ENCODE assay signal across 12 mouse cellular contexts in the genomic region with DNA sequence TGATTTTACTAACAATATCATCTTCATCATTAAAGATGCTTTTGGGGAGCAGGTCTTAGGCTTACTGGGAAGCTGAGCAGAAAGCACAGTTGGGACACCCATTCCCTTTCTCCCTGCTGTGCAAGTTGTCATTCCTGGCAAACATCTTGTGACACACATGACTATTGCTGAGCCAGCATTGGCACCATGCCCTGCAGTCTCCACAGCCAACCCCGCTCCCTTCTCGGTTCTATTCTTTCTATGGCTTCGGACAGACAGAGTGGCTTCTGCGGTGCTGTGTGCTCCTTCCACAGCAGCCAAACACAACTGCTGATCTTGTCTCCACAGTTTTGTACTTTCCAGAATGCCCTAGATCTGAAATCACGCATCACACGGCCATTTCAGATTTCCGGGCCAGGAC.
A peak's percentile ranks its signal among the peaks of the same experiment; 100 is the strongest.
DNase-seq lines count a peak whose midpoint lies in the region; ATAC-seq and TF ChIP-seq lines count a peak whose summit lies in the region.
"Had no signal": no experiment of that assay in that cellular context is flagged by ENCODE, and none has a peak within 500 bp of the region (broad histone marks: within the 10 kb centered on the region; RNA-seq: fewer than 3 reads in every experiment).

No protein-coding gene starts in this region.

- intact Hi-C loops in left cerebral cortex, postnatal 25 days (cut with DNase I) = no loop called here
- intact Hi-C loops in left cerebral cortex, adult 2 months (cut with DNase I) = no loop called here

- ATAC-seq in forebrain, postnatal 0 days = peak; percentile 40; the same call in 1 of the 2 replicates
- ATAC-seq in forebrain, embryonic 16.5 days = no peak
- no peak for ATAC-seq in inflammation-experienced regulatory T-cells, adult 6 months
- ATAC-seq: CD4-positive, CD25-positive, alpha-beta regulatory T cell, adult 4 months had no signal

- TF ChIP-seq CTCF in forebrain, postnatal 0 days (IDR thresholded peaks at IDR 0.05; ENCODE audit: low read depth) = no peak
- no peak for TF ChIP-seq CTCF in left cerebral cortex, adult 2 months (IDR thresholded peaks at IDR 0.05)

- H3K4me1 ChIP-seq in forebrain, postnatal 0 days (ENCODE audit: insufficient read depth) = no peaks in the 10 kb centered on the region
- peaks cover 5% of the 10 kb centered on the region for H3K4me1 ChIP-seq in forebrain, embryonic 16.5 days (replicated peaks; ENCODE audit: control insufficient read depth, insufficient read depth, low read length)
- peaks cover 82% of the 10 kb centered on the region for H3K4me1 ChIP-seq in limb, embryonic 10.5 days

- no peaks in the 10 kb centered on the region for H3K9me3 ChIP-seq in forebrain, postnatal 0 days (ENCODE audit: low read length)
- H3K9me3 ChIP-seq in forebrain, embryonic 16.5 days (ENCODE audit: control insufficient read depth, low read length) = no peaks in the 10 kb centered on the region
- no peaks in the 10 kb centered on the region for H3K9me3 ChIP-seq in limb, embryonic 10.5 days (replicated peaks)
- H3K9me3 ChIP-seq: forebrain, embryonic 10.5 days had no signal

- no peak overlapping the region for H3K4me2 ChIP-seq in forebrain, postnatal 0 days (ENCODE audit: low read depth)
- no peak overlapping the region for H3K4me2 ChIP-seq in forebrain, embryonic 16.5 days (ENCODE audit: low read length)

- no peak overlapping the region for H3K9ac ChIP-seq in forebrain, postnatal 0 days
- no peak overlapping the region for H3K9ac ChIP-seq in forebrain, embryonic 16.5 days (replicated peaks; ENCODE audit: low read depth, low read length)

- no peak overlapping the region for H3K27ac ChIP-seq in forebrain, postnatal 0 days (ENCODE audit: low read depth, low read length)
- no peak overlapping the region for H3K27ac ChIP-seq in forebrain, embryonic 16.5 days (ENCODE audit: low read length)
- no peak overlapping the region for H3K27ac ChIP-seq in left cerebral cortex, adult 2 months
- H3K27ac ChIP-seq in limb, embryonic 10.5 days = peak overlapping the region; percentile 78
- H3K27ac ChIP-seq: macrophage had no signal

- DNase-seq in forebrain, postnatal 0 days = peak; percentile 76
- peak; percentile 27 to 41 for DNase-seq in left cerebral cortex, postnatal 25 days (ENCODE audit: low spot score in 2 of 2)
- no peak for DNase-seq in left cerebral cortex, adult 2 months (ENCODE audit: extremely low spot score in 1 of 2, low spot score in 2 of 2)
- DNase-seq in cerebellum, postnatal 36 days = peak; percentile 27 to 43
- no peak for DNase-seq in limb, embryonic 10.5 days (ENCODE audit: low spot score)
- DNase-seq in urinary bladder, adult 2 months (ENCODE audit: low spot score) = no peak
- DNase-seq: thymus, postnatal 14 days had no signal

- H3K36me3 ChIP-seq in forebrain, postnatal 0 days (ENCODE audit: insufficient read depth) = no peaks in the 10 kb centered on the region
- no peaks in the 10 kb centered on the region for H3K36me3 ChIP-seq in forebrain, embryonic 16.5 days (ENCODE audit: control insufficient read depth, insufficient read depth)
- no peaks in the 10 kb centered on the region for H3K36me3 ChIP-seq in limb, embryonic 10.5 days
- H3K36me3 ChIP-seq: forebrain, embryonic 10.5 days had no signal

- WGBS in forebrain, postnatal 0 days = 49% methylated on average over 7 of the region's 7 CpGs
- WGBS in forebrain, embryonic 16.5 days = 58% methylated on average over 7 of the region's 7 CpGs
- WGBS in limb, embryonic 10.5 days = 95% methylated on average over 7 of the region's 7 CpGs

- no peaks in the 10 kb centered on the region for H3K27me3 ChIP-seq in forebrain, postnatal 0 days (ENCODE audit: insufficient read depth, low read length)
- H3K27me3 ChIP-seq in forebrain, embryonic 16.5 days (replicated peaks; ENCODE audit: control insufficient read depth, insufficient read depth, low read length) = no peaks in the 10 kb centered on the region
- H3K27me3 ChIP-seq in limb, embryonic 10.5 days (ENCODE audit: low read depth, poor library complexity, severe bottlenecking) = peaks cover 99% of the 10 kb centered on the region

- H3K4me3 ChIP-seq in forebrain, postnatal 0 days (ENCODE audit: low read depth, low read length) = no peak overlapping the region
- H3K4me3 ChIP-seq in forebrain, embryonic 16.5 days (replicated peaks; ENCODE audit: low read length) = no peak overlapping the region
- no peak overlapping the region for H3K4me3 ChIP-seq in left cerebral cortex, adult 2 months
- no peak overlapping the region for H3K4me3 ChIP-seq in limb, embryonic 10.5 days
- H3K4me3 ChIP-seq: forebrain, embryonic 10.5 days had no signal

Comparison
In these comparisons a context has a peak if more than half of its experiments do, and no peak if none do; other contexts are left out.
1. DNase-seq: peak in forebrain, postnatal 0 days (single experiment), left cerebral cortex, postnatal 25 days (2 of 2) and cerebellum, postnatal 36 days (2 of 2); none in left cerebral cortex, adult 2 months (0 of 2), limb, embryonic 10.5 days (single experiment) and urinary bladder, adult 2 months (single experiment).